Mouse (Mus musculus) layer of hippocampus, adult 9-11 months (tissue): ENCODE results near the gene Nfix.

ENCODE experiments used
- DNase-seq: peaks from one replicate; pipeline ENCODE4 v3.0.0; 2022

Gene Nfix

GRCm38 (mm10) chr8:84760901-84761300 lies 39.2 kb downstream of the Nfix start:
- no peak for DNase-seq

- DNase-seq: no peak
Observed at GRCm38 (mm10) chr8:84760405-84760805, 39.7 kb downstream of the Nfix start.

GRCm38 (mm10) chr8:84759718-84760117 lies 40.4 kb downstream of the Nfix start:
- DNase-seq: no peak

GRCm38 (mm10) chr8:84759126-84759525 lies 41.0 kb downstream of the Nfix start:
- no peak for DNase-seq

- no peak for DNase-seq
Observed at GRCm38 (mm10) chr8:84758308-84758707, 41.8 kb downstream of the Nfix start.

GRCm38 (mm10) chr8:84757501-84757900 lies 42.6 kb downstream of the Nfix start:
- DNase-seq: no peak

GRCm38 (mm10) chr8:84752734-84753582 lies 47.2 kb downstream of the Nfix start:
- no peak for DNase-seq

- no peak for DNase-seq
Observed at GRCm38 (mm10) chr8:84749519-84749918, 50.6 kb downstream of the Nfix start.

GRCm38 (mm10) chr8:84745032-84745925 lies 54.9 kb downstream of the Nfix start:
- no peak for DNase-seq

- DNase-seq: no peak
Observed at GRCm38 (mm10) chr8:84743517-84744420, 56.4 kb downstream of the Nfix start.

- no peak for DNase-seq
Observed at GRCm38 (mm10) chr8:84743054-84743415, 57.1 kb downstream of the Nfix start.

- DNase-seq: no peak
Observed at GRCm38 (mm10) chr8:84742171-84743053, 57.7 kb downstream of the Nfix start.

GRCm38 (mm10) chr8:84740895-84741843 lies 59.0 kb downstream of the Nfix start:
- no peak for DNase-seq

- DNase-seq: no peak
Observed at GRCm38 (mm10) chr8:84739401-84739742, 60.8 kb downstream of the Nfix start.

- no peak for DNase-seq
Observed at GRCm38 (mm10) chr8:84738715-84739400, 61.3 kb downstream of the Nfix start.

GRCm38 (mm10) chr8:84738266-84738665 lies 61.9 kb downstream of the Nfix start:
- no peak for DNase-seq

GRCm38 (mm10) chr8:84737608-84738007 lies 62.5 kb downstream of the Nfix start:
- DNase-seq: peak; percentile 87

- no peak for DNase-seq
Observed at GRCm38 (mm10) chr8:84736521-84736920, 63.6 kb downstream of the Nfix start.

GRCm38 (mm10) chr8:84735597-84735996 lies 64.5 kb downstream of the Nfix start:
- no peak for DNase-seq

GRCm38 (mm10) chr8:84734680-84735079 lies 65.5 kb downstream of the Nfix start:
- DNase-seq: no peak
